Comparison of ENCODE assay signal across 25 mouse cellular contexts in the genomic region with DNA sequence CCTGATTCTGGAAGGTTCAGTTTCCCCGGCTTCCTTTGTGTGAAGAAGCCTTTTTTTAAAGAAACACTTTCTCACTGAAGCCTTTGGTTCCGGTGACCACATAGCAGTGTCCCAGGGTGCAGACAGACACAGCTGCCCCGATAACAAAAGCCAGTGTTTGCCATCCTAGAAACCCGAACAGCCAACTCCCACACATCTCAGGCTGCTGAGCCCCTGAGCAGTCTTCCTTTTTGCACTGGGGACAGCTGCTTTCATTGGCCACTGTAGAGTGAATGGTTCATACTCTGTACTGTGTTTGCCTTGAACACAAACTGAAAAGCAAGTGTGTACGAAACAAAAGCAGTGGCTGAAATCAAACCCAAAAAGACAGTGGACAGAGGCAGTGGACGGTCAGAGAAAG.
"Had no signal": no experiment of that assay in that cellular context is flagged by ENCODE, and none has a peak within 500 bp of the region (broad histone marks: within the 10 kb centered on the region; RNA-seq: fewer than 3 reads in every experiment).

No protein-coding gene starts in this region.

- H3K27ac ChIP-seq: gastrocnemius, adult 2 months; heart, adult 2 months; heart, embryonic 13.5 days; heart, embryonic 15.5 days; hindbrain, embryonic 10.5 days; hindbrain, embryonic 12.5 days; hindbrain, embryonic 14.5 days; layer of hippocampus, adult 2 months; left cerebral cortex, adult 2 months; limb, embryonic 12.5 days; liver, embryonic 13.5 days; liver, embryonic 15.5 days had no signal

- DNase-seq: gastrocnemius, adult 2 months; gastrocnemius, postnatal 10 days; gastrocnemius, postnatal 25 days; heart, adult 2 months; heart, postnatal 4 days; kidney, adult 2 months; kidney, postnatal 14 days; kidney, postnatal 4 days; liver; liver, embryonic 13.5 days; liver, postnatal 0 days had no signal

- H3K4me2 ChIP-seq: heart, embryonic 11.5 days; heart, embryonic 13.5 days; heart, embryonic 15.5 days; hindbrain, embryonic 12.5 days; hindbrain, embryonic 14.5 days; limb, embryonic 12.5 days; liver, embryonic 11.5 days; liver, embryonic 13.5 days; liver, embryonic 15.5 days had no signal

- H3K36me3 ChIP-seq: heart, embryonic 13.5 days; heart, embryonic 15.5 days; hindbrain, embryonic 10.5 days; hindbrain, embryonic 12.5 days; limb, embryonic 10.5 days; limb, embryonic 12.5 days; liver, embryonic 13.5 days; liver, embryonic 15.5 days had no signal

- H3K4me1 ChIP-seq: hindbrain, embryonic 12.5 days; liver, embryonic 13.5 days; liver, embryonic 15.5 days had no signal

- H3K9me3 ChIP-seq: heart, embryonic 13.5 days; heart, embryonic 15.5 days; hindbrain, embryonic 10.5 days; hindbrain, embryonic 12.5 days; limb, embryonic 10.5 days; limb, embryonic 12.5 days; liver, embryonic 13.5 days; liver, embryonic 15.5 days had no signal

- H3K9ac ChIP-seq: heart, embryonic 13.5 days; heart, embryonic 15.5 days; hindbrain, embryonic 12.5 days; hindbrain, embryonic 14.5 days; limb, embryonic 12.5 days; liver, embryonic 13.5 days; liver, embryonic 15.5 days; liver, postnatal 0 days had no signal

- H3K4me3 ChIP-seq: gastrocnemius, adult 2 months; heart, adult 2 months; heart, embryonic 13.5 days; heart, embryonic 15.5 days; hindbrain, embryonic 10.5 days; hindbrain, embryonic 12.5 days; layer of hippocampus, adult 2 months; left cerebral cortex, adult 2 months; limb, embryonic 10.5 days; limb, embryonic 12.5 days; liver, embryonic 13.5 days; liver, embryonic 15.5 days had no signal

- ATAC-seq: hindbrain, embryonic 16.5 days; inflammation-experienced regulatory T-cells, adult 6 months; liver, postnatal 0 days had no signal

- H3K27me3 ChIP-seq: heart, embryonic 13.5 days; heart, embryonic 15.5 days; hindbrain, embryonic 12.5 days; limb, embryonic 12.5 days; liver, embryonic 13.5 days; liver, embryonic 15.5 days had no signal
